Mouse (Mus musculus): ENCODE results near the gene Olfr1314.

Gene Olfr1314

DNA sequence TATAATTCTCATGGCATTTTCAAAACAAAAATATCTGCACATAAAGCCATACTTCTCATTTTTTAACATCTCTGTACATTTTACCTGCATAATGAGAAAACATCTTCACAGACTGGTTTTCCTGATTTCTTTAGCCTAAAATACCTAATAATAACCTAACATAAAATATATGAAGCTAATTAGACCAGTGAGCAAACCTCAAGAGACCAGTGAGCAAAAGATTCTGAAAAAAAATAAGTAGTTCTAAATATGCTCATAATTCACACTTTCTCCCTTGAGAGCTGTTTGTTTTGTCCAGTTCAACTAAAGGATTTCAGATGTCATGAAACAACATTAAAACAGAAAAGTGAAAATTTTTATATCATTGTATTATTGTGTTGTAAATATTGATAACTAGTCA is at the start of gene Olfr1314:
Gene Olfr1314 (minus strand): TSS at position 101 of the 400 bp plus-strand sequence.
- no peak for DNase-seq (ENCODE audit: low read depth, low spot score)

GRCm38 (mm10) chr2:112140029-112140428 is 43.4 kb upstream of the Olfr1314 start, which contains the start of gene Olfr1317:
Olfr1317 (plus strand) TSS chr2:112140329.
- no peak for DNase-seq (ENCODE audit: low read depth, low spot score)

DNA sequence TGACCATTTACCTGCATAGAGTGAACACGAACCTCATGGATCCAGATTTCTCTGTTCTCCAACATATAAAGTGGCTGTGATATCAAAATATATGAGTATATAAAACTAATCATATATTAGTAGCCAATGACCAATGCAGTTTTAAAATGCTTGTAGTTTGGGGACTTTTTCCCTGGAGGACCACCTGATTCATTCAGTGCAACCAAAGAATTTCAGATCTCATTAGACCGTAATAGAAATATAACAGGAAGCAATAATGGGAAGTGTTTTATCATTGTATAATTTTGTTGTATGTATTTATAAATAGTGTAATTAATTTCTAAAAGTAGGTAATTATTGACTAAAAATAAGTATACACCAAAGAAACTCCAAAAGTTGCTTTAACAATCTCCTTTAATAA is 38.3 kb upstream of the Olfr1314 start, which contains the start of gene Olfr1316:
Gene Olfr1316 (minus strand): TSS at position 101 of the 400 bp plus-strand sequence.
- DNase-seq (ENCODE audit: low read depth, low spot score), result no peak

DNA sequence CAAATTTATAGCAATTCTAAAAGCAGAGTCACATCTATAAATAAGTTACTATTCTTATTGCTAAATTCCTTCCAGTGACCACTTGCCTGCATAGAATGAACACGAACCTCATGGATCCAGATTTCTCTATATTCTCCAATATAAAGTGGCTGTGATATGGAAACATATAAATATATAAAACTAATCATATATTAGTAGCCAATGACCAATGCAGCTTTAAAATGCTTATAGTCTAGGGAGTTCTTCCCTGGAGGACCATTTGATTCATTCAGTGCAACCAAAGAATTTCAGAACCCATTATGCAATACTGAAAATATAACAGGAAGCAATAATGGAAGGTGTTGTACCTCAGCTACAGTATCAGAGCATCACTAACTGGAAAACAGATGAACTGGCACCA is 18.8 kb upstream of the Olfr1314 start, which contains the start of gene Olfr1315-ps1:
Gene Olfr1315-ps1 (minus strand): TSS at position 101 of the 400 bp plus-strand sequence.
- DNase-seq (ENCODE audit: low read depth, low spot score), result no peak

GRCm38 (mm10) chr2:112077743-112078142 is 18.8 kb downstream of the Olfr1314 start, which contains the start of gene Olfr1313:
Olfr1313 (minus strand) TSS chr2:112077843.
- DNase-seq (ENCODE audit: low read depth, low spot score), result no peak

DNA sequence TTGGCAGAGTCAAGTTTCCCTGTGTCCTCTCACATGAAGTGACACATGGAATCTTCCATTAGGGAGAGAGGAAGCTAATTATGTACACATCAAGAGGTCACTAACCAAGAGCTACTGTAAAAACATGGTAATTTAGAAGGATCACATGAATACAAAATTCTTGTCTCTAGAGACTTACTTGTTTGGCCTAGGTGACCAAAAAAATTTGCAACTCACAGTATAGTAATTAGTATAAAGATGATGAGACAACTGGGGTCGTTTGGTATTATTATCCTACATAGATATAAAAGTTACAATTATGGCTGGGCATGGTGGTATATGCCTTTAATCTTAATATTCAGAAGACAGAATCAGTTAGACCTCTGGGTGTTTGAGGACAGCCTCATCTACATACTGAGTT is 46.4 kb downstream of the Olfr1314 start, which contains the start of gene Olfr1312:
Gene Olfr1312 (minus strand): TSS at position 101 of the 400 bp plus-strand sequence.
- DNase-seq (ENCODE audit: low read depth, low spot score), result no peak
